In the genomic region with DNA sequence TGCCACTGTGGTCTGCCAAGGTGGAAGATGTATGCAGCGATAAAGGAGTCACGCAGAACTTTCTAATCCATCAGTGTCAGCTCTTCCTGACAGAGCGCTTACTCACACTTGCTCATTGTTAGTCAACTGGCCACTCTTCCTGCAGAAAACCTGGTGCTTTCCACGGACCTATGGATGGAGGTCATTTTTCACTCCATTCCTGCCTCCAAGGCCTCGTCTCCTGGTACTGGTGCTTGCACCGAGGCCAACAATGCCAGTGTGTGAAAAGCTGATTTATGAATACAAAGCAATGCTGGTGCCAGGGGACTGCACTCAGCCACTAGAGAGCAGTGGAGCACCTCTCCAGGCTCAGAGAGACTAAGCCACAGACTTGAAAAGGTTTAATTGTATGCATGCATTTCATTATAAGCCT, we compare ENCODE assay signal across 9 mouse cellular contexts. TPM values are rescaled to one million over a fixed set of nuclear protein-coding genes. Genes with fewer than 3 reads are reported as not detected.
DNase-seq lines count a peak whose midpoint lies in the region; ATAC-seq lines count a peak whose summit lies in the region.
"Had no signal": no experiment of that assay in that cellular context is flagged by ENCODE, and none has a peak within 500 bp of the region (broad histone marks: within the 10 kb centered on the region; RNA-seq: fewer than 3 reads in every experiment).

No protein-coding gene starts in this region.

- H3K27me3 ChIP-seq in embryonic facial prominence, embryonic 11.5 days (ENCODE audit: control insufficient read depth, insufficient read depth, low read length) = no peaks in the 10 kb centered on the region
- no peaks in the 10 kb centered on the region for H3K27me3 ChIP-seq in embryonic facial prominence, embryonic 10.5 days (replicated peaks; ENCODE audit: low read depth, poor library complexity, severe bottlenecking)
- H3K27me3 ChIP-seq in midbrain, embryonic 16.5 days (ENCODE audit: control insufficient read depth, insufficient read depth, low read depth, low read length) = no peaks in the 10 kb centered on the region
- H3K27me3 ChIP-seq: embryonic facial prominence, embryonic 13.5 days had no signal

- ATAC-seq in embryonic facial prominence, embryonic 11.5 days (replicated peaks; ENCODE audit: insufficient number of reproducible peaks, low FRiP score, low TSS enrichment, low read depth) = no peak
- ATAC-seq in midbrain, embryonic 16.5 days = peak; percentile 85
- no peak for ATAC-seq in inflammation-experienced regulatory T-cells, adult 6 months

- H3K4me3 ChIP-seq in embryonic facial prominence, embryonic 11.5 days (ENCODE audit: low read depth, low read length) = no peak overlapping the region
- no peak overlapping the region for H3K4me3 ChIP-seq in embryonic facial prominence, embryonic 10.5 days
- H3K4me3 ChIP-seq in midbrain, embryonic 16.5 days (ENCODE audit: low read depth, low read length) = no peak overlapping the region
- H3K4me3 ChIP-seq: embryonic facial prominence, embryonic 13.5 days had no signal

- no peaks in the 10 kb centered on the region for H3K9me3 ChIP-seq in embryonic facial prominence, embryonic 11.5 days (replicated peaks; ENCODE audit: control insufficient read depth, low read length)
- no peaks in the 10 kb centered on the region for H3K9me3 ChIP-seq in embryonic facial prominence, embryonic 10.5 days
- no peaks in the 10 kb centered on the region for H3K9me3 ChIP-seq in midbrain, embryonic 16.5 days (replicated peaks; ENCODE audit: control insufficient read depth, low read length, poor library complexity, severe bottlenecking)
- H3K9me3 ChIP-seq: embryonic facial prominence, embryonic 13.5 days had no signal

- DNase-seq in embryonic facial prominence, embryonic 11.5 days (ENCODE audit: low spot score) = peak; percentile 26
- DNase-seq in embryonic facial prominence, embryonic 10.5 days (ENCODE audit: low spot score) = no peak
- DNase-seq in ZHBTc4 (ENCODE audit: low read depth, low spot score) = peak; percentile 44
- peak; percentile 36 for DNase-seq in fibroblast of lung, adult 2 months (ENCODE audit: low read depth)
- DNase-seq in kidney, postnatal 4 days = peak; percentile 8 to 18
- DNase-seq in heart, postnatal 36 days = no peak

- H3K9ac ChIP-seq in embryonic facial prominence, embryonic 11.5 days (replicated peaks; ENCODE audit: low read length) = no peak overlapping the region
- H3K9ac ChIP-seq in midbrain, embryonic 16.5 days (ENCODE audit: low read depth, low read length) = no peak overlapping the region
- H3K9ac ChIP-seq: embryonic facial prominence, embryonic 13.5 days had no signal

- H3K4me1 ChIP-seq in embryonic facial prominence, embryonic 11.5 days (ENCODE audit: control insufficient read depth, insufficient read depth, low read length) = no peaks in the 10 kb centered on the region
- H3K4me1 ChIP-seq in embryonic facial prominence, embryonic 10.5 days = peaks cover 3% of the 10 kb centered on the region
- H3K4me1 ChIP-seq in midbrain, embryonic 16.5 days (ENCODE audit: control insufficient read depth, insufficient read depth, low read length) = peaks cover 15% of the 10 kb centered on the region; the same call in 1 of the 2 replicates

- H3K36me3 ChIP-seq in embryonic facial prominence, embryonic 11.5 days (replicated peaks; ENCODE audit: control insufficient read depth, insufficient read depth, low read depth, low read length) = no peaks in the 10 kb centered on the region
- peaks cover 79% of the 10 kb centered on the region for H3K36me3 ChIP-seq in embryonic facial prominence, embryonic 10.5 days (replicated peaks)
- H3K36me3 ChIP-seq in midbrain, embryonic 16.5 days (ENCODE audit: control insufficient read depth, insufficient read depth, low read length) = no peaks in the 10 kb centered on the region

- H3K4me2 ChIP-seq in embryonic facial prominence, embryonic 11.5 days (ENCODE audit: low read depth, low read length) = no peak overlapping the region
- H3K4me2 ChIP-seq in midbrain, embryonic 16.5 days (ENCODE audit: low read length) = peak overlapping the region; percentile 8
- H3K4me2 ChIP-seq: embryonic facial prominence, embryonic 13.5 days had no signal

- WGBS in embryonic facial prominence, embryonic 11.5 days = 81% methylated on average over 6 of the region's 6 CpGs
- 83% methylated on average over 6 of the region's 6 CpGs for WGBS in embryonic facial prominence, embryonic 10.5 days
- WGBS in midbrain, embryonic 16.5 days = 29% methylated on average over 6 of the region's 6 CpGs

- intact Hi-C loops in heart, postnatal 36 days (cut with DNase I) = no loop called here

- H3K27ac ChIP-seq in embryonic facial prominence, embryonic 11.5 days (replicated peaks; ENCODE audit: low read depth, low read length) = no peak overlapping the region
- H3K27ac ChIP-seq in embryonic facial prominence, embryonic 10.5 days (replicated peaks) = no peak overlapping the region
- peak overlapping the region; percentile 56 for H3K27ac ChIP-seq in midbrain, embryonic 16.5 days (ENCODE audit: low read length)
- H3K27ac ChIP-seq: embryonic facial prominence, embryonic 13.5 days had no signal

RNA-seq across cellular contexts. Expression of gene Psmb7, which starts 22.3 kb away (rescaled TPM):
- polyA plus RNA-seq in embryonic facial prominence, embryonic 11.5 days (2014; fragmentation: Nextera tagmentation; extraction: Ambion mirVana) = 363 and 368 TPM in 2 replicates
- 331 and 334 TPM in 2 replicates for polyA plus RNA-seq in embryonic facial prominence, embryonic 10.5 days (2016; fragmentation: Nextera tagmentation; extraction: Ambion mirVana)
- 260 and 275 TPM in 2 replicates for polyA plus RNA-seq in midbrain, embryonic 16.5 days (2015; fragmentation: Nextera tagmentation; extraction: Ambion mirVana)
- polyA plus RNA-seq in inflammation-experienced regulatory T-cells, adult 6 months (2017; shearing (Covaris generic)) = 100 to 1,000 TPM in 2 of 3 experiments, 10 to 100 TPM in 1; 89.2 to 158 (median 118) TPM
- total RNA-seq in heart, postnatal 36 days (2021) = 100 to 1,000 TPM; 262 to 263 TPM

Comparison
In these comparisons a context has a peak if more than half of its experiments do, and no peak if none do; other contexts are left out.
1. DNase-seq: peak in embryonic facial prominence, embryonic 11.5 days (single experiment), ZHBTc4 (single experiment), fibroblast of lung, adult 2 months (single experiment) and kidney, postnatal 4 days (2 of 2); none in embryonic facial prominence, embryonic 10.5 days (single experiment) and heart, postnatal 36 days (0 of 2).